Mouse (Mus musculus): ENCODE measurements around the gene Kcnn1. TPM values are rescaled to one million over a fixed set of nuclear protein-coding genes. Genes with fewer than 3 reads are reported as not detected.

Gene Kcnn1
- polyA plus RNA-seq, 1 experiment from 2014 or later, result 4.3 TPM

Small RNAs within 50 kb of the gene (microRNA-seq; reads per million reads assigned to microRNA genes)
- gene Mir7067, result 0.52 reads per million
- not detected for gene Mir7240

Other genes starting within 250 kb of the Kcnn1 start
- gene Lrrc25, start 247.1 kb downstream of the Kcnn1 start, polyA plus RNA-seq (2015; fragmentation: Nextera tagmentation; extraction: Ambion mirVana), result 1.9 and 2.3 TPM in 2 replicates
- gene Gdf15, start 230.8 kb downstream of the Kcnn1 start, polyA plus RNA-seq (2015; fragmentation: Nextera tagmentation; extraction: Ambion mirVana), result 0.18 TPM in 1 of 2 replicates, not detected in the other
- gene Pgpep1, start 202.9 kb downstream of the Kcnn1 start, polyA plus RNA-seq (2015; fragmentation: Nextera tagmentation; extraction: Ambion mirVana), result 68.2 and 71.1 TPM in 2 replicates
- 240 and 246 TPM in 2 replicates for gene Lsm4, start 190.0 kb downstream of the Kcnn1 start, polyA plus RNA-seq (2015; fragmentation: Nextera tagmentation; extraction: Ambion mirVana)
- 57.3 and 61.1 TPM in 2 replicates for gene Jund, start 164.3 kb downstream of the Kcnn1 start, polyA plus RNA-seq (2015; fragmentation: Nextera tagmentation; extraction: Ambion mirVana)
- not detected in 2 replicates for gene Iqcn, start 159.8 kb downstream of the Kcnn1 start, polyA plus RNA-seq (2015; fragmentation: Nextera tagmentation; extraction: Ambion mirVana)
- gene Gm3336, start 144.7 kb downstream of the Kcnn1 start, polyA plus RNA-seq (2015; fragmentation: Nextera tagmentation; extraction: Ambion mirVana), result not detected in 2 replicates
- gene Pde4c, start 139.5 kb downstream of the Kcnn1 start, polyA plus RNA-seq (2015; fragmentation: Nextera tagmentation; extraction: Ambion mirVana), result 0.04 and 0.06 TPM in 2 replicates
- 18.0 and 19.6 TPM in 2 replicates for gene Rab3a, start 108.6 kb downstream of the Kcnn1 start, polyA plus RNA-seq (2015; fragmentation: Nextera tagmentation; extraction: Ambion mirVana)
- gene Mpv17l2, start 102.3 kb downstream of the Kcnn1 start, polyA plus RNA-seq (2015; fragmentation: Nextera tagmentation; extraction: Ambion mirVana), result 29.2 and 36.6 TPM in 2 replicates
- 78.1 and 81.3 TPM in 2 replicates for gene Pik3r2, start 86.5 kb downstream of the Kcnn1 start, polyA plus RNA-seq (2015; fragmentation: Nextera tagmentation; extraction: Ambion mirVana)
- gene Mast3, start 58.2 kb downstream of the Kcnn1 start, polyA plus RNA-seq (2015; fragmentation: Nextera tagmentation; extraction: Ambion mirVana), result 13.1 and 14.0 TPM in 2 replicates
- gene Il12rb1, start 54.8 kb downstream of the Kcnn1 start, polyA plus RNA-seq (2015; fragmentation: Nextera tagmentation; extraction: Ambion mirVana), result 0.06 TPM in 1 of 2 replicates, not detected in the other
- gene Arrdc2, start 23.5 kb downstream of the Kcnn1 start, polyA plus RNA-seq (2015; fragmentation: Nextera tagmentation; extraction: Ambion mirVana), result 6.1 and 6.2 TPM in 2 replicates
- 113 and 117 TPM in 2 replicates for gene Ccdc124, start 10.7 kb upstream of the Kcnn1 start, polyA plus RNA-seq (2015; fragmentation: Nextera tagmentation; extraction: Ambion mirVana)
- gene Slc5a5, start 29.5 kb upstream of the Kcnn1 start, polyA plus RNA-seq (2015; fragmentation: Nextera tagmentation; extraction: Ambion mirVana), result 0.39 and 0.45 TPM in 2 replicates
- gene Rpl18a, start 34.2 kb upstream of the Kcnn1 start, polyA plus RNA-seq (2015; fragmentation: Nextera tagmentation; extraction: Ambion mirVana), result 4,263 and 4,460 TPM in 2 replicates
- gene Map1s, start 42.7 kb upstream of the Kcnn1 start, polyA plus RNA-seq (2015; fragmentation: Nextera tagmentation; extraction: Ambion mirVana), result 52.8 and 57.8 TPM in 2 replicates

All from limb, embryonic 13.5 days (tissue).